Mouse (Mus musculus): ENCODE results near the gene Hfm1. TPM values are rescaled to one million over a fixed set of nuclear protein-coding genes. Genes with fewer than 3 reads are reported as not detected.

Gene Hfm1
- polyA plus RNA-seq, 1 experiment, result not detected

GRCm38 (mm10) chr5:106948683-106949082 is 22.6 kb upstream of the Hfm1 start:
- no peak for TF ChIP-seq CTCF (IDR thresholded peaks at IDR 0.05; ENCODE audit: low read depth, low read length)
- TF ChIP-seq POLR2A (IDR thresholded peaks at IDR 0.05; ENCODE audit: borderline replicate concordance, low read depth, low read length), result no peak
- no peak overlapping the region for H3K27ac ChIP-seq (ENCODE audit: insufficient read depth, low read depth, low read length)
- no peak overlapping the region for H3K4me3 ChIP-seq (ENCODE audit: insufficient read depth, low read length)
- H3K4me1 ChIP-seq (ENCODE audit: control insufficient read depth, insufficient read depth, low read length), result no peaks in the 10 kb centered on the region

GRCm38 (mm10) chr5:106946342-106946741 is 20.2 kb upstream of the Hfm1 start:
- H3K4me1 ChIP-seq (ENCODE audit: control insufficient read depth, insufficient read depth, low read length), result no peaks in the 10 kb centered on the region
- no peak overlapping the region for H3K27ac ChIP-seq (ENCODE audit: insufficient read depth, low read depth, low read length)
- H3K4me3 ChIP-seq (ENCODE audit: insufficient read depth, low read length), result no peak overlapping the region
- TF ChIP-seq CTCF (IDR thresholded peaks at IDR 0.05; ENCODE audit: low read depth, low read length) (no peak), POLR2A (IDR thresholded peaks at IDR 0.05; ENCODE audit: borderline replicate concordance, low read depth, low read length) (no peak)

GRCm38 (mm10) chr5:106927996-106928395 is 1.9 kb upstream of the Hfm1 start:
- peaks cover 4% of the 10 kb centered on the region for H3K4me1 ChIP-seq (ENCODE audit: control insufficient read depth, insufficient read depth, low read length)
- H3K4me3 ChIP-seq (ENCODE audit: insufficient read depth, low read length), result no peak overlapping the region
- no peak overlapping the region for H3K27ac ChIP-seq (ENCODE audit: insufficient read depth, low read depth, low read length)
- no peak for TF ChIP-seq POLR2A (IDR thresholded peaks at IDR 0.05; ENCODE audit: borderline replicate concordance, low read depth, low read length)
- TF ChIP-seq CTCF (IDR thresholded peaks at IDR 0.05; ENCODE audit: low read depth, low read length), result no peak

- Histone ChIP-seq H3K4me3 (ENCODE audit: insufficient read depth, low read length) (no peak overlapping the region), H3K27ac (ENCODE audit: insufficient read depth, low read depth, low read length) (no peak overlapping the region)
Measured at GRCm38 (mm10) chr5:106926369-106926686, 207 bp upstream of the Hfm1 start.

GRCm38 (mm10) chr5:106919315-106919714 is 6.8 kb downstream of the Hfm1 start:
- no peak overlapping the region for H3K4me3 ChIP-seq (ENCODE audit: insufficient read depth, low read length)
- no peaks in the 10 kb centered on the region for H3K4me1 ChIP-seq (ENCODE audit: control insufficient read depth, insufficient read depth, low read length)
- no peak overlapping the region for H3K27ac ChIP-seq (ENCODE audit: insufficient read depth, low read depth, low read length)
- no peak for TF ChIP-seq CTCF (IDR thresholded peaks at IDR 0.05; ENCODE audit: low read depth, low read length)
- no peak for TF ChIP-seq POLR2A (IDR thresholded peaks at IDR 0.05; ENCODE audit: borderline replicate concordance, low read depth, low read length)

More at GRCm38 (mm10) chr5:106926369-106926686, 207 bp upstream of the Hfm1 start:
- TF ChIP-seq POLR2A (IDR thresholded peaks at IDR 0.05; ENCODE audit: borderline replicate concordance, low read depth, low read length), result no peak
- TF ChIP-seq CTCF (IDR thresholded peaks at IDR 0.05; ENCODE audit: low read depth, low read length), result no peak
- H3K4me1 ChIP-seq (ENCODE audit: control insufficient read depth, insufficient read depth, low read length), result peaks cover 4% of the 10 kb centered on the region

GRCm38 (mm10) chr5:106896879-106897278 is 29.2 kb downstream of the Hfm1 start:
- Histone ChIP-seq H3K27ac (ENCODE audit: insufficient read depth, low read depth, low read length) (no peak overlapping the region), H3K4me1 (ENCODE audit: control insufficient read depth, insufficient read depth, low read length) (peaks cover under 1% of the 10 kb centered on the region), H3K4me3 (ENCODE audit: insufficient read depth, low read length) (no peak overlapping the region)
- TF ChIP-seq POLR2A (IDR thresholded peaks at IDR 0.05; ENCODE audit: borderline replicate concordance, low read depth, low read length) (no peak), CTCF (IDR thresholded peaks at IDR 0.05; ENCODE audit: low read depth, low read length) (no peak)

- H3K27ac ChIP-seq (ENCODE audit: insufficient read depth, low read depth, low read length), result no peak overlapping the region
- TF ChIP-seq CTCF (IDR thresholded peaks at IDR 0.05; ENCODE audit: low read depth, low read length), result no peak
- TF ChIP-seq POLR2A (IDR thresholded peaks at IDR 0.05; ENCODE audit: borderline replicate concordance, low read depth, low read length), result no peak
- H3K4me3 ChIP-seq (ENCODE audit: insufficient read depth, low read length), result no peak overlapping the region
- peaks cover 12% of the 10 kb centered on the region for H3K4me1 ChIP-seq (ENCODE audit: control insufficient read depth, insufficient read depth, low read length)
Measured at GRCm38 (mm10) chr5:106891773-106892172, 34.3 kb downstream of the Hfm1 start.

- Histone ChIP-seq H3K27ac (ENCODE audit: insufficient read depth, low read depth, low read length) (no peak overlapping the region), H3K4me1 (ENCODE audit: control insufficient read depth, insufficient read depth, low read length) (peaks cover 12% of the 10 kb centered on the region), H3K4me3 (ENCODE audit: insufficient read depth, low read length) (no peak overlapping the region)
- TF ChIP-seq POLR2A (IDR thresholded peaks at IDR 0.05; ENCODE audit: borderline replicate concordance, low read depth, low read length), result no peak
- TF ChIP-seq CTCF (IDR thresholded peaks at IDR 0.05; ENCODE audit: low read depth, low read length), result no peak
Measured at GRCm38 (mm10) chr5:106887303-106888071, 38.6 kb downstream of the Hfm1 start.

- no peak overlapping the region for H3K27ac ChIP-seq (ENCODE audit: insufficient read depth, low read depth, low read length)
- H3K4me1 ChIP-seq (ENCODE audit: control insufficient read depth, insufficient read depth, low read length), result peaks cover 8% of the 10 kb centered on the region
- H3K4me3 ChIP-seq (ENCODE audit: insufficient read depth, low read length), result no peak overlapping the region
- no peak for TF ChIP-seq CTCF (IDR thresholded peaks at IDR 0.05; ENCODE audit: low read depth, low read length)
- no peak for TF ChIP-seq POLR2A (IDR thresholded peaks at IDR 0.05; ENCODE audit: borderline replicate concordance, low read depth, low read length)
Measured at GRCm38 (mm10) chr5:106885517-106885916, 40.6 kb downstream of the Hfm1 start.

GRCm38 (mm10) chr5:106876438-106876837 is 49.7 kb downstream of the Hfm1 start:
- Histone ChIP-seq H3K27ac (ENCODE audit: insufficient read depth, low read depth, low read length) (no peak overlapping the region), H3K4me1 (ENCODE audit: control insufficient read depth, insufficient read depth, low read length) (no peaks in the 10 kb centered on the region), H3K4me3 (ENCODE audit: insufficient read depth, low read length) (no peak overlapping the region)
- TF ChIP-seq POLR2A (IDR thresholded peaks at IDR 0.05; ENCODE audit: borderline replicate concordance, low read depth, low read length) (no peak), CTCF (IDR thresholded peaks at IDR 0.05; ENCODE audit: low read depth, low read length) (no peak)
